Comparison of ENCODE assay signal across 17 mouse cellular contexts in the genomic region with DNA sequence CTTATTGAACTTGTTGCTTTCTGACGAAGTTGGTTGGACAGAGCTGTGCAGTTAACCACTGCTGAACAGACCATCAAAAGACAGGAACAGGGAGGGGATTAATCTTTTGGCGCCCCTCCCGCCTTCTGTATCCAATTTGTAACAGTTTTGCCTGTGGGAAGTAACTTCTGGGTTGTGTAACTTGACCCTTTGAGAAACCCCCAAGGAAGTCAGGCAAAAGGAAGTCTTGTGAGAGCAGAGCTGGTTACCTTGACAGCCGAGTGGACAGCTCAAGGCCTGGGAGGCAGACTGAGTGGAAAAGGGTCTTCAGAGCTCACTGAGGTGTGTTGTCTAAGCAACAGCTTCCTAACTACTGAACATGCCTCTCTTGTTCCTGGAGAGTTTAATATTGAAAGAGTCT.
A peak's percentile ranks its signal among the peaks of the same experiment; 100 is the strongest.
DNase-seq lines count a peak whose midpoint lies in the region; ATAC-seq lines count a peak whose summit lies in the region.
"Had no signal": no experiment of that assay in that cellular context is flagged by ENCODE, and none has a peak within 500 bp of the region (broad histone marks: within the 10 kb centered on the region; RNA-seq: fewer than 3 reads in every experiment).

No protein-coding gene starts in this region.

- H3K36me3 ChIP-seq in midbrain, embryonic 10.5 days: no peaks in the 10 kb centered on the region
- no peaks in the 10 kb centered on the region for H3K36me3 ChIP-seq in midbrain, embryonic 15.5 days (replicated peaks)
- no peaks in the 10 kb centered on the region for H3K36me3 ChIP-seq in neural tube, embryonic 15.5 days
- H3K36me3 ChIP-seq: G1E had no signal

- H3K27me3 ChIP-seq in midbrain, embryonic 10.5 days (ENCODE audit: low read depth, poor library complexity, severe bottlenecking): no peaks in the 10 kb centered on the region
- no peaks in the 10 kb centered on the region for H3K27me3 ChIP-seq in midbrain, embryonic 15.5 days (replicated peaks)
- H3K27me3 ChIP-seq in neural tube, embryonic 15.5 days (replicated peaks): no peaks in the 10 kb centered on the region

- no peaks in the 10 kb centered on the region for H3K9me3 ChIP-seq in midbrain, embryonic 10.5 days (replicated peaks)
- H3K9me3 ChIP-seq in midbrain, embryonic 15.5 days: no peaks in the 10 kb centered on the region
- no peaks in the 10 kb centered on the region for H3K9me3 ChIP-seq in neural tube, embryonic 15.5 days (replicated peaks)

- no peak for ATAC-seq in midbrain, embryonic 15.5 days (replicated peaks)
- ATAC-seq in neural tube, embryonic 15.5 days (ENCODE audit: low FRiP score): peak; percentile 76; the same call in 1 of the 2 replicates

- DNase-seq in midbrain, embryonic 10.5 days (ENCODE audit: low spot score): peak; percentile 40
- DNase-seq in embryo, embryonic 9.5 days (ENCODE audit: extremely low spot score): peak; percentile 35
- peak; percentile 53 for DNase-seq in hindlimb bud, embryonic 11.5 days (ENCODE audit: extremely low spot score, low read depth, low spot score)
- no peak for DNase-seq in adipocyte (ENCODE audit: low spot score)
- no peak for DNase-seq in thymus, postnatal 25 days
- DNase-seq: adrenal gland, adult 8-10 months; cerebellum, adult 2 months; gastrocnemius, postnatal 36 days; heart, postnatal 36 days; kidney, adult 11 months; lung, adult 2 months; right cerebral cortex, adult 18-20 months had no signal

- no peak overlapping the region for H3K4me2 ChIP-seq in midbrain, embryonic 15.5 days
- H3K4me2 ChIP-seq in neural tube, embryonic 15.5 days: no peak overlapping the region
- H3K4me2 ChIP-seq: heart, embryonic 11.5 days had no signal

- no peak overlapping the region for H3K4me3 ChIP-seq in midbrain, embryonic 10.5 days
- H3K4me3 ChIP-seq in midbrain, embryonic 15.5 days: no peak overlapping the region
- no peak overlapping the region for H3K4me3 ChIP-seq in neural tube, embryonic 15.5 days (replicated peaks)

- peaks cover 9% of the 10 kb centered on the region for H3K4me1 ChIP-seq in midbrain, embryonic 10.5 days
- no peaks in the 10 kb centered on the region for H3K4me1 ChIP-seq in midbrain, embryonic 15.5 days
- H3K4me1 ChIP-seq in neural tube, embryonic 15.5 days: no peaks in the 10 kb centered on the region

- WGBS in midbrain, embryonic 10.5 days: 11% methylated on average over 4 of the region's 4 CpGs
- WGBS in midbrain, embryonic 15.5 days: 16% methylated on average over 4 of the region's 4 CpGs
- WGBS in neural tube, embryonic 15.5 days: 42% methylated on average over 4 of the region's 4 CpGs

- H3K27ac ChIP-seq in midbrain, embryonic 10.5 days (replicated peaks): no peak overlapping the region
- H3K27ac ChIP-seq in midbrain, embryonic 15.5 days: no peak overlapping the region
- H3K27ac ChIP-seq in neural tube, embryonic 15.5 days (replicated peaks): no peak overlapping the region
- H3K27ac ChIP-seq: stomach, postnatal 0 days had no signal

- H3K9ac ChIP-seq in midbrain, embryonic 15.5 days: no peak overlapping the region
- no peak overlapping the region for H3K9ac ChIP-seq in neural tube, embryonic 15.5 days (replicated peaks)

Comparison
In these comparisons a context has a peak if more than half of its experiments do, and no peak if none do; other contexts are left out.
1. DNase-seq: peak in midbrain, embryonic 10.5 days (single experiment), embryo, embryonic 9.5 days (single experiment) and hindlimb bud, embryonic 11.5 days (single experiment); none in adipocyte (single experiment) and thymus, postnatal 25 days (single experiment).